Mouse (Mus musculus) testis, adult 2 months (tissue): Measurements from ENCODE around the gene Tsc22d4. TPM values are rescaled to one million over a fixed set of nuclear protein-coding genes. Genes with fewer than 3 reads are reported as not detected.

ENCODE experiments used
- H3K27ac ChIP-seq: fragments of 200-500 bp; 2 replicates; pipeline ENCODE4 v1.5.1; 2012; ENCODE audit warnings: low read depth, low read length; ENCODE audit not compliant: control insufficient read depth, insufficient read depth
- H3K27me3 ChIP-seq: fragments of 200-500 bp; 2 replicates; pipeline ENCODE4 v1.6.1; 2012; ENCODE audit warnings: mild to moderate bottlenecking, low read length, moderate library complexity; ENCODE audit not compliant: control insufficient read depth, insufficient read depth
- H3K36me3 ChIP-seq: fragments of 200-500 bp; 2 replicates; pipeline ENCODE4 v1.6.1; 2012; ENCODE audit warnings: mild to moderate bottlenecking, low read length; ENCODE audit not compliant: control insufficient read depth, insufficient read depth
- H3K4me1 ChIP-seq: fragments of 200-500 bp; 2 replicates; pipeline ENCODE4 v1.6.1; 2012; ENCODE audit warnings: low read length; ENCODE audit not compliant: control insufficient read depth, insufficient read depth
- H3K4me3 ChIP-seq: fragments of 200-500 bp; 2 replicates; pipeline ENCODE4 v1.5.1; 2012; ENCODE audit warnings: low read depth, mild to moderate bottlenecking, low read length, moderate library complexity, mixed read lengths; ENCODE audit not compliant: control insufficient read depth
- CTCF ChIP-seq: fragments of 200-500 bp; IDR thresholded peaks from 2 replicates; pipeline ENCODE4 v1.5.1; 2012; ENCODE audit warnings: low read depth, mild to moderate bottlenecking, inconsistent platforms, low read length, moderate library complexity; ENCODE audit not compliant: control insufficient read depth, insufficient read depth, insufficient replicate concordance
- POLR2A ChIP-seq: fragments of 200-500 bp; IDR thresholded peaks from 2 replicates; pipeline ENCODE4 v1.6.1; 2012; ENCODE audit warnings: low read depth, mild to moderate bottlenecking, inconsistent platforms, low read length, moderate library complexity; ENCODE audit not compliant: control insufficient read depth
- polyA plus RNA-seq: library from polyadenylated mRNA; depleted of rRNA; stranded (reverse); fragments of >200 nt; gene quantifications from 2 replicates; pipeline ENCODE4 v1.2.3, GENCODE M21; 2012; rRNA removed

Tsc22d4 gene
- polyA plus RNA-seq, 1 experiment, result 435 TPM

- H3K4me3 ChIP-seq, result no peak overlapping the region
- no peaks in the 10 kb centered on the region for H3K4me1 ChIP-seq
- no peaks in the 10 kb centered on the region for H3K36me3 ChIP-seq
- H3K27ac ChIP-seq, result no peak overlapping the region
- TF ChIP-seq POLR2A, result no peak
- no peak for TF ChIP-seq CTCF
- H3K27me3 ChIP-seq, result no peaks in the 10 kb centered on the region
These were observed 72.1 kb downstream of the Tsc22d4 start for GRCm38 (mm10) chr5:137817466-137818222.

Other genes with a start within 250 kb of the Tsc22d4 start
- 10.2 and 12.7 TPM in 2 replicates for gene Pop7, start 243.2 kb upstream of the Tsc22d4 start, polyA plus RNA-seq
- gene Gigyf1, start 227.2 kb upstream of the Tsc22d4 start, polyA plus RNA-seq, result 11.5 and 12.0 TPM in 2 replicates
- gene Epo, start 212.5 kb upstream of the Tsc22d4 start, polyA plus RNA-seq, result not detected in 2 replicates
- gene Gnb2, start 212.2 kb upstream of the Tsc22d4 start, polyA plus RNA-seq, result 369 and 402 TPM in 2 replicates
- 0.25 TPM in 2 replicates for gene Actl6b, start 192.2 kb upstream of the Tsc22d4 start, polyA plus RNA-seq
- 4.5 and 5.2 TPM in 2 replicates for gene Tfr2, start 175.9 kb upstream of the Tsc22d4 start, polyA plus RNA-seq
- 43.0 and 45.2 TPM in 2 replicates for gene Mospd3, start 144.7 kb upstream of the Tsc22d4 start, polyA plus RNA-seq
- gene Pcolce, start 131.9 kb upstream of the Tsc22d4 start, polyA plus RNA-seq, result 98.5 and 102 TPM in 2 replicates
- gene Fbxo24, start 116.7 kb upstream of the Tsc22d4 start, polyA plus RNA-seq, result 175 and 181 TPM in 2 replicates
- 131 and 139 TPM in 2 replicates for gene Lrch4, start 116.6 kb upstream of the Tsc22d4 start, polyA plus RNA-seq
- 15.0 and 15.6 TPM in 2 replicates for gene Gm20605, start 116.6 kb upstream of the Tsc22d4 start, polyA plus RNA-seq
- 37.9 and 42.4 TPM in 2 replicates for gene Sap25, start 104.4 kb upstream of the Tsc22d4 start, polyA plus RNA-seq
- gene Irs3, start 100.0 kb upstream of the Tsc22d4 start, polyA plus RNA-seq, result 0.22 and 0.24 TPM in 2 replicates
- 12.0 and 12.5 TPM in 2 replicates for gene Agfg2, start 61.0 kb upstream of the Tsc22d4 start, polyA plus RNA-seq
- gene Nyap1, start 4.1 kb upstream of the Tsc22d4 start, polyA plus RNA-seq, result 0.97 and 0.98 TPM in 2 replicates
- 48.3 and 60.4 TPM in 2 replicates for gene Ppp1r35, start 33.1 kb downstream of the Tsc22d4 start, polyA plus RNA-seq
- 103 and 114 TPM in 2 replicates for gene Mepce, start 41.9 kb downstream of the Tsc22d4 start, polyA plus RNA-seq
- gene Zcwpw1, start 42.1 kb downstream of the Tsc22d4 start, polyA plus RNA-seq, result 10.9 and 12.3 TPM in 2 replicates
- gene Pilra, start 90.6 kb downstream of the Tsc22d4 start, polyA plus RNA-seq, result 2.5 and 4.4 TPM in 2 replicates
- 0.89 TPM in 1 of 2 replicates, not detected in the other for gene Pilrb1, start 112.4 kb downstream of the Tsc22d4 start, polyA plus RNA-seq
- gene Pilrb2, start 126.1 kb downstream of the Tsc22d4 start, polyA plus RNA-seq, result not detected in 2 replicates
- gene Cyp3a13, start 175.9 kb downstream of the Tsc22d4 start, polyA plus RNA-seq, result not detected in 2 replicates
- gene Gjc3, start 217.4 kb downstream of the Tsc22d4 start, polyA plus RNA-seq, result 0.02 TPM in 1 of 2 replicates, not detected in the other
- gene Azgp1, start 235.8 kb downstream of the Tsc22d4 start, polyA plus RNA-seq, result 0.12 and 0.51 TPM in 2 replicates